Mouse (Mus musculus) limb, embryonic 11.5 days (tissue): ENCODE measurements at regions not wholly inside any gene's neighbourhood (a gene's known extent, or its start where the extent isn't known, plus 50 kb on each side); places are given as distances from the start of the nearest gene placed in this dataset.

ENCODE experiments used
- ATAC-seq: fragments of 200-750 bp; cut with Nextera tagmentation; 2 replicates; pipeline ENCODE4 v1.8.0; 2017; ENCODE audit warnings: low read depth; ENCODE audit not compliant: insufficient number of reproducible peaks, low FRiP score, low TSS enrichment
- DNase-seq: peaks from one replicate; pipeline ENCODE4 v3.0.0-alpha.2; 2015; ENCODE audit warnings: low spot score
- H3K27ac ChIP-seq: fragments of 300-500 bp; sonication (generic); replicated peaks from 2 replicates; pipeline ENCODE4 v1.5.1; 2014; ENCODE audit warnings: low read depth, mild to moderate bottlenecking, low read length
- H3K27me3 ChIP-seq: fragments of 300-500 bp; sonication (generic); 2 replicates; pipeline ENCODE4 v1.6.1; 2014; ENCODE audit warnings: mild to moderate bottlenecking, low read length, mixed read lengths; ENCODE audit not compliant: control insufficient read depth, insufficient read depth
- H3K36me3 ChIP-seq: fragments of 300-500 bp; sonication (generic); 2 replicates; pipeline ENCODE4 v1.6.1; 2014; ENCODE audit warnings: mild to moderate bottlenecking, low read length, moderate library complexity, mixed read lengths; ENCODE audit not compliant: control insufficient read depth, insufficient read depth
- H3K4me1 ChIP-seq: fragments of 300-500 bp; sonication (generic); 2 replicates; pipeline ENCODE4 v1.6.1; 2014; ENCODE audit warnings: low read length, mixed read lengths; ENCODE audit not compliant: control insufficient read depth, insufficient read depth
- H3K4me2 ChIP-seq: fragments of 300-500 bp; sonication (generic); 2 replicates; pipeline ENCODE4 v1.6.1; 2014; ENCODE audit warnings: low read depth, mild to moderate bottlenecking, moderate library complexity; ENCODE audit not compliant: severe bottlenecking
- H3K4me3 ChIP-seq: fragments of 300-500 bp; sonication (generic); 2 replicates; pipeline ENCODE4 v1.5.1; 2014; ENCODE audit warnings: low read depth, low read length
- H3K9ac ChIP-seq: fragments of 300-500 bp; sonication (generic); 2 replicates; pipeline ENCODE4 v1.6.1; 2014; ENCODE audit warnings: mild to moderate bottlenecking, low read length
- H3K9me3 ChIP-seq: fragments of 300-500 bp; sonication (generic); 2 replicates; pipeline ENCODE4 v1.6.1; 2016; ENCODE audit warnings: low read length; ENCODE audit not compliant: control insufficient read depth
- WGBS: fragments of 180-500 bp; shearing (Covaris S2); extraction: QIAGEN DNeasy Blood & Tissue Kit; methylation state at CpG from one replicate; pipeline ENCODE4 v1.1.7; 2014; 5-methylcytosine and 5-hydroxymethylcytosine counted together

GRCm38 (mm10) chr16:76821261-76821660 lies 192.2 kb upstream of the Usp25 start:
- Histone ChIP-seq H3K4me1 (no peaks in the 10 kb centered on the region), H3K9ac (no peak overlapping the region), H3K27ac (no peak overlapping the region), H3K36me3 (no peaks in the 10 kb centered on the region), H3K27me3 (no peaks in the 10 kb centered on the region), H3K4me2 (no peak overlapping the region), H3K9me3 (no peaks in the 10 kb centered on the region), H3K4me3 (no peak overlapping the region)
- DNase-seq (no peak), ATAC-seq (no peak)
- 96% methylated on average over 10 of the region's 10 CpGs for WGBS

DNA sequence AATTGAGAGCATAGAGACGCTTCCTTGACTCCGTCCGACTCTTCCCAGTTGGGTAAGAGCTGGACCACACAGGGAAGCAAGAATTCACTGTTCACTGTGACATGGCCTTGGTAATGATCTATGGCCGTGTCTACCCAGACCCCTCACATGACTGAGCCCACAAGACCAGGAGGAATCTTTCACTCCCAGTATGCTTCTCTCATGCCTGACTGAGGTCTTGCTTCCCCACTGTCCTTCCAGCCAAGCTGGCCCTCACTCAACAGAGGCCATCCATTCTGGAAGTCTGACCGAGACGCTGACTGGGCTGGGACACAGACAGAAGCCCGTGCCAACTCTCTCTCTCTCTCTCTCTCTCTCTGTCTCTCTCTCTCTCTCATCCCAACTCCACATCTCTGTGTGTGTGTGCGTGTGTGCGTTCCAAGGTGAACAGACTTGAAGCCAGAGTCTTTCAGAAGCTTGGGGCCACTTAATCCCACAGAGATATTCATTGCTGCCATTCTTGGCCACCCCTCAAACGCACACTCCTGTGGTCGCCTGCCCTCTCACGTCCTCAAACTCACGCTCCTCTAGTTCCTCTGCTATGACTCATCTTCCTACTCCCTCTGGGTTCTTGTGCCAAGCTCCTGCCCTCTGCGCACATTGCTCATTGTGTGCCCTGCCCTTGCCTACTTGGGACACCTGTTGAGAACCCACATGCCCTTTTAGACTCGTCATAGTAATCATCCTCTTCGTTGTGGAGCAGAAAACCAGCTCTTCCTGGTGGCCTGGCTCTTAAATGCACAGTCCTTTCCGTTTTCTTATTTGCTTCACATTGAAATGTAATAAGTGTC lies 197.2 kb upstream of the Usp25 start:
- no peaks in the 10 kb centered on the region for H3K4me1 ChIP-seq
- WGBS, result 90% methylated on average over 17 of the region's 17 CpGs
- H3K9ac ChIP-seq, result no peak overlapping the region
- no peak overlapping the region for H3K4me3 ChIP-seq
- H3K27ac ChIP-seq, result no peak overlapping the region
- no peaks in the 10 kb centered on the region for H3K27me3 ChIP-seq
- no peak overlapping the region for H3K4me2 ChIP-seq
- ATAC-seq (no peak), DNase-seq (no peak)
- H3K9me3 ChIP-seq, result no peaks in the 10 kb centered on the region
- H3K36me3 ChIP-seq, result no peaks in the 10 kb centered on the region

DNA sequence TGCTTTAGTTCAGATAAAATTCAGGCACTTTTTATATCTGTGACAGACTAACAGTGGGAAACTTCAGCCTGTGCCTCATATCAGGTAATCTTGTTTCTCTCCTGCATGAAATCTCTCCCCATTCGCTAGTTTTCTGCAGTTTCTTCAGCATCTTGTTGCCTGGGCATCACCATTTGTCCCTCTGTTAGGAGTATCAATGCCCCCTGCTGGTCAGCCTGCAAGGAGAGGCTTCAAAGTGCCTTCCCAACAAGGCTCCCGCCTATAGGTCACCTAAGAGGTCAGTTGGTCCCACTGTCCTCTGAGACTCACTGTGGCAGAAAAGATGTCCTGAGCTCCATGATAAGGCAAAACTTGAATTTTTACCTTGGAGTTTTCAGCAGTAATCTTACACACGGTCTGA lies 209.8 kb upstream of the Usp25 start:
- Histone ChIP-seq H3K27me3 (no peaks in the 10 kb centered on the region), H3K27ac (no peak overlapping the region), H3K36me3 (no peaks in the 10 kb centered on the region), H3K4me2 (no peak overlapping the region), H3K4me1 (no peaks in the 10 kb centered on the region), H3K9me3 (no peaks in the 10 kb centered on the region), H3K4me3 (no peak overlapping the region), H3K9ac (no peak overlapping the region)
- WGBS, result 32% methylated on average over 3 of the region's 3 CpGs
- DNase-seq, result peak; percentile 65
- no peak for ATAC-seq

DNA sequence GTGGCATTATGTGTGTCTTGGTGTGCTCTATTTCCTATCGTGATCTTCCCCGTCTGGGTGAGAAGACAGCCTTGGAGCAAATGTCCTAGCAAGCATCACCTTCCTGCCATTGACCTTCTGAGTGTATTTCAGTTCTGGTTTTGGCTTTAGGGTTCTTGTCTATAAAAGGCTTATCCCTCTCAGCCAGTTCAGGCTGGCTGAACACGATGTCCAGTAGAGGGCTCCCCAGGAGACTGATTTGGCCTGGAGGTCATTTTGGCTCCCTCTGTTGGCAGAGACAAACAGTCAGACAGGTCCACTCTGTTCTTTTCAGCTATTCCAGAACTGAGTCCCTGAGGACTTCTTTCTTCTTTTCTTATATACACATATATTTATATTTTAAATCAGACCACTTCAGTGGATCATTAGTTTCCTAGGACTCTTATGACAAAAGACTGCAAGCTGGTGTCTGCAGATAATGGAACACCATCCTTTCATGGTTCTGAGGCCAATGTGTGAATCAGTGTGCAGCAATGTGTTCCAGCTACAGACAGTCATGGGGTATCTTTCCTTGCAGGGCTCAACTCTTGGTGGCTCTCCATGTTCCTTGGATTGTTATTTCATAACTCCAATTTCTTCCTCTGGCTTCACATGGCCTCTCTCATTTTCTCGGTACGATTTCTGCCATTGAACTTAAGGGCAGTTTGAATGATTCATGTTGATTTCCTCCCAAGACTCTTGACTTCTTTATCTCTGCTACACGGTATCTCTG lies 226.9 kb upstream of the Usp25 start:
- Histone ChIP-seq H3K27ac (no peak overlapping the region), H3K4me3 (no peak overlapping the region), H3K9me3 (no peaks in the 10 kb centered on the region), H3K27me3 (no peaks in the 10 kb centered on the region), H3K4me2 (no peak overlapping the region), H3K36me3 (no peaks in the 10 kb centered on the region), H3K4me1 (no peaks in the 10 kb centered on the region), H3K9ac (no peak overlapping the region)
- WGBS, result 78% methylated on average over 6 of the region's 6 CpGs
- DNase-seq, result no peak
- ATAC-seq, result no peak

- Histone ChIP-seq H3K9me3 (no peaks in the 10 kb centered on the region), H3K9ac (no peak overlapping the region), H3K4me3 (no peak overlapping the region), H3K4me1 (no peaks in the 10 kb centered on the region), H3K27ac (no peak overlapping the region), H3K27me3 (no peaks in the 10 kb centered on the region), H3K4me2 (no peak overlapping the region), H3K36me3 (no peaks in the 10 kb centered on the region)
- ATAC-seq, result no peak
- no peak for DNase-seq
- WGBS, result 73% methylated on average over 5 of the region's 5 CpGs
These were observed 230.8 kb upstream of the Usp25 start for GRCm38 (mm10) chr16:76782656-76783055.

DNA sequence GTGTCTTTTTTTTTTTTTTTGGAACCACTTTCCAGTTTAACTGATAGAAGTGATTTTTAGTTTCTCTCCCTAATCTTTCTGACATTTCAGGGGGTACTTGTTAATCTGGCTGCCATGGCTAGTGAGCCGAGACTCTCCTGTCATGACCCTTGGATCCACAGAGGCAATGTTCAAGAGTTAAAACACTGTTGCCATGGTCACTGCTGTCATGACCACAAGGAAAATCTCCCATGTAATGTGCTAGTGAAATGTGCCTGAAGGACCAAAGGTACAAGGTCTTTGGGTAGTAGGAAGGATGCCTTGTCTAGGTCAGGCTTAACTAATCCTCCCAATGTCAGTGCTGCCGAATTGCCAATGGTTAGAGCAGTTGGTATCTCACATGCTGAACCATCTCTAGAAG lies 237.7 kb upstream of the Usp25 start:
- H3K4me1 ChIP-seq, result no peaks in the 10 kb centered on the region
- no peak overlapping the region for H3K9ac ChIP-seq
- no peaks in the 10 kb centered on the region for H3K36me3 ChIP-seq
- 77% methylated on average over 2 of the region's 2 CpGs for WGBS
- DNase-seq (no peak), ATAC-seq (no peak)
- no peak overlapping the region for H3K4me2 ChIP-seq
- no peaks in the 10 kb centered on the region for H3K27me3 ChIP-seq
- H3K4me3 ChIP-seq, result no peak overlapping the region
- no peak overlapping the region for H3K27ac ChIP-seq
- H3K9me3 ChIP-seq, result no peaks in the 10 kb centered on the region

DNA sequence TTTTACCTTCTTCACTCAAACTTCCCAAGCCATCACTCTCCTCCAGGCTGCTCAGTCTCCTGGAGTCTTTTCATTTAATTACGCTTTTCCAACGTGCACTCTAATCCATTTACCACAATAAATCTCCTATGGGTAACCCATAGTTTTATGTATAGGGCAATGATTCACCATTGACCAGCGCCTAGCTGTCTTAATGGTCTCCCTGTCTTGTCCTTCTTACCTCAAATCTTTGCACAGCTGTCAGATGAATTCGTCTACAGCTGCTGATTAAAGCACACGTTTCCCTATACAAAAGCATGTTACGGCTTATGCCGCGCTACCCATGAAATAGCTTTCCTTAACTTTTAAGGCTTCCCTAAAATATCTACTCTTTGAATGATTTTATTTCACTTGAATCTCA lies 239.5 kb upstream of the Usp25 start:
- H3K4me2 ChIP-seq, result no peak overlapping the region
- no peaks in the 10 kb centered on the region for H3K9me3 ChIP-seq
- H3K9ac ChIP-seq, result no peak overlapping the region
- H3K36me3 ChIP-seq, result no peaks in the 10 kb centered on the region
- H3K27me3 ChIP-seq, result no peaks in the 10 kb centered on the region
- H3K27ac ChIP-seq, result no peak overlapping the region
- 74% methylated on average over 8 of the region's 8 CpGs for WGBS
- no peak for ATAC-seq
- DNase-seq, result no peak
- no peaks in the 10 kb centered on the region for H3K4me1 ChIP-seq
- H3K4me3 ChIP-seq, result no peak overlapping the region

DNA sequence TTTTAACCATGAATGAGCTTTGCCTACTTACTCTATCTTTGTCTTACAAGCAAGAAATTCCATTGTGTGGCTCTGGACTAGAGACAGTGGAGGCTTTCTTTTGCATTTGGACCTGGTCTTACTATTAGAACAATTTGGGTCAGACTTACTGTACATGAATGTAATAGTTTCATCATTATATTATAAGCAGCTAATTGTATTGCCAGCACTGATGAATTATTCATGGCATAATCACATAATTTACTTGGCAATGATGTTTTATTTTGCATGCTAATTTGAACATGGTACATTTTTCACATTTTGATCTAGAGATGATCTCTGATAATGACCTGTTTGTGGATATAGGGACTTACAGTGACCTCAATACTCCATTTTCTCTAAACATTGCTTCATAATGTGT lies 240.0 kb upstream of the Usp25 start:
- ATAC-seq (no peak), DNase-seq (no peak)
- H3K36me3 ChIP-seq, result no peaks in the 10 kb centered on the region
- H3K9ac ChIP-seq, result no peak overlapping the region
- H3K27ac ChIP-seq, result no peak overlapping the region
- H3K4me2 ChIP-seq, result no peak overlapping the region
- H3K27me3 ChIP-seq, result no peaks in the 10 kb centered on the region
- H3K4me3 ChIP-seq, result no peak overlapping the region
- no peaks in the 10 kb centered on the region for H3K9me3 ChIP-seq
- no peaks in the 10 kb centered on the region for H3K4me1 ChIP-seq
